Mouse (Mus musculus) liver, postnatal 0 days (tissue): ENCODE results near the gene Hyou1.

ENCODE experiments used
- CTCF ChIP-seq: sonication (generic); IDR thresholded peaks from 2 replicates; pipeline ENCODE4 v1.5.1; 2016; ENCODE audit warnings: antibody characterized with exemption, low read depth
- EP300 ChIP-seq: IDR thresholded peaks from 2 replicates; pipeline ENCODE4 v1.6.1; 2016; ENCODE audit warnings: antibody characterized with exemption, low read depth, mild to moderate bottlenecking

GRCm38 (mm10) chr9:44364480-44364879 lies 14.8 kb upstream of the Hyou1 start:
- TF ChIP-seq CTCF = peak; percentile 66
- TF ChIP-seq EP300 = no peak
